Mouse (Mus musculus) urinary bladder, postnatal 4 days (tissue): Measurements from ENCODE around the gene Abca14.
A peak's percentile ranks its signal among the peaks of the same experiment; 100 is the strongest.

Experiments used
- DNase-seq, 2 experiments: peaks; one replicate each; pipeline ENCODE4 v3.0.0; 2021 to 2022; ENCODE audit warnings: low spot score in 2 of 2

Abca14 gene

GRCm38 (mm10) chr7:120203789-120204188 lies at the start of gene Abca14:
Gene Abca14, plus strand, starts transcription at chr7:120203961.
- DNase-seq, result peak; percentile 69 to 85

- no peak for DNase-seq
These were observed 46.8 kb upstream of the Abca14 start for GRCm38 (mm10) chr7:120156841-120157409.

- DNase-seq, result no peak
These were observed 46.1 kb upstream of the Abca14 start for GRCm38 (mm10) chr7:120157575-120158061.

GRCm38 (mm10) chr7:120158121-120158613 lies 45.6 kb upstream of the Abca14 start:
- DNase-seq, result no peak

GRCm38 (mm10) chr7:120163581-120164251 lies 40.0 kb upstream of the Abca14 start:
- DNase-seq, result no peak

GRCm38 (mm10) chr7:120172188-120172700 lies 31.5 kb upstream of the Abca14 start:
- DNase-seq, result no peak

- no peak for DNase-seq
These were observed 30.0 kb upstream of the Abca14 start, which contains the start of gene Anks4b for GRCm38 (mm10) chr7:120173603-120174244. Gene Anks4b, plus strand, starts transcription at chr7:120173858.

- DNase-seq, result no peak
These were observed 28.8 kb upstream of the Abca14 start for GRCm38 (mm10) chr7:120174723-120175504.

- DNase-seq, result no peak
These were observed 26.1 kb upstream of the Abca14 start for GRCm38 (mm10) chr7:120177611-120178010.

- no peak for DNase-seq
These were observed 24.8 kb upstream of the Abca14 start for GRCm38 (mm10) chr7:120178935-120179334.

GRCm38 (mm10) chr7:120180547-120180946 lies 23.2 kb upstream of the Abca14 start:
- no peak for DNase-seq

- no peak for DNase-seq
These were observed 22.1 kb upstream of the Abca14 start for GRCm38 (mm10) chr7:120181401-120182230.

GRCm38 (mm10) chr7:120182891-120183290 lies 20.9 kb upstream of the Abca14 start:
- DNase-seq, result no peak

- no peak for DNase-seq
These were observed 14.8 kb upstream of the Abca14 start for GRCm38 (mm10) chr7:120188946-120189345.

GRCm38 (mm10) chr7:120189369-120190149 lies 14.2 kb upstream of the Abca14 start:
- DNase-seq, result no peak

- no peak for DNase-seq
These were observed 13.6 kb upstream of the Abca14 start for GRCm38 (mm10) chr7:120190150-120190665.

GRCm38 (mm10) chr7:120192207-120192606 lies 11.6 kb upstream of the Abca14 start:
- DNase-seq, result no peak

- no peak for DNase-seq
These were observed 10.9 kb upstream of the Abca14 start for GRCm38 (mm10) chr7:120192816-120193215.

- DNase-seq, result no peak
These were observed 8.6 kb upstream of the Abca14 start for GRCm38 (mm10) chr7:120195207-120195606.
